Mouse (Mus musculus) cerebellum, adult 9-11 months (tissue): ENCODE results near the gene Polr3c.
"Not testable (repeated sequence)": the region's sequence is repeated elsewhere in the genome, so short reads cannot be mapped to it uniquely, and the experiment has no call there.

Experiments
- DNase-seq: peaks from one replicate; pipeline ENCODE4 v3.0.0; 2022

Polr3c gene

GRCm38 (mm10) chr3:96675171-96675570 lies 52.3 kb downstream of the Polr3c start:
- DNase-seq, result no peak

GRCm38 (mm10) chr3:96674442-96674841 lies 53.0 kb downstream of the Polr3c start:
- DNase-seq, result no peak

GRCm38 (mm10) chr3:96673514-96673913 lies 53.9 kb downstream of the Polr3c start:
- DNase-seq, result no peak

- no peak for DNase-seq
These were observed 55.9 kb downstream of the Polr3c start for GRCm38 (mm10) chr3:96671519-96671918.

- peak; percentile 89 for DNase-seq
These were observed 57.5 kb downstream of the Polr3c start, which contains the start of gene Ankrd35 for GRCm38 (mm10) chr3:96669727-96670468. TSS of gene Ankrd35 (plus strand) at chr3:96670131.

GRCm38 (mm10) chr3:96668424-96669067 lies 58.9 kb downstream of the Polr3c start:
- DNase-seq, result no peak

- no peak for DNase-seq
These were observed 60.1 kb downstream of the Polr3c start for GRCm38 (mm10) chr3:96667316-96667715.

GRCm38 (mm10) chr3:96666916-96667315 lies 60.5 kb downstream of the Polr3c start:
- DNase-seq, result no peak

GRCm38 (mm10) chr3:96665732-96666363 lies 61.6 kb downstream of the Polr3c start:
- DNase-seq, result not testable (repeated sequence)

- peak; percentile 88 for DNase-seq
These were observed 63.8 kb downstream of the Polr3c start for GRCm38 (mm10) chr3:96663432-96664239.

- peak; percentile 45 for DNase-seq
These were observed 64.6 kb downstream of the Polr3c start for GRCm38 (mm10) chr3:96662731-96663316.
